Mouse (Mus musculus) CH12.LX (cell line): ENCODE results near the gene Apol9a. TPM values are rescaled to one million over a fixed set of nuclear protein-coding genes. Genes with fewer than 3 reads are reported as not detected.

ENCODE experiments used
- DNase-seq: peaks from one replicate; pipeline ENCODE4 v3.0.0-alpha.2; 2013; ENCODE audit errors: extremely low read depth
- H3K27ac ChIP-seq: 2 replicates; pipeline ENCODE4 v1.5.1; 2012; ENCODE audit warnings: low read depth, mild to moderate bottlenecking, control low read depth, moderate library complexity; ENCODE audit not compliant: insufficient read depth
- H3K27me3 ChIP-seq: replicated peaks from 2 replicates; pipeline ENCODE3; 2012; ENCODE audit warnings: inconsistent platforms
- H3K36me3 ChIP-seq, 2 experiments: replicated peaks in 1 of 2; 2 replicates each; pipeline versions ENCODE3 to v1.6.1; 2012; ENCODE audit warnings: inconsistent platforms in 1 of 2, low read length in 1 of 2, mild to moderate bottlenecking in 1 of 2, mixed read lengths in 1 of 2, moderate library complexity in 1 of 2; ENCODE audit not compliant: control insufficient read depth in 1 of 2, insufficient read depth in 1 of 2
- H3K4me1 ChIP-seq, 2 experiments: 2 replicates each; pipeline ENCODE4 v1.6.1; 2012; ENCODE audit warnings: inconsistent platforms in 1 of 2, moderate library complexity in 1 of 2; ENCODE audit not compliant: insufficient read depth in 2 of 2, control insufficient read depth in 1 of 2
- H3K4me2 ChIP-seq: 2 replicates; pipeline ENCODE4 v1.6.1; 2012; ENCODE audit warnings: low read depth, mild to moderate bottlenecking, control low read depth; ENCODE audit not compliant: poor library complexity, insufficient read depth, severe bottlenecking
- H3K4me3 ChIP-seq, 3 experiments: fragments of 150-350 bp in 1 of 3; sonication (generic) in 1 of 3; replicated peaks in 1 of 3; 2 replicates each; pipeline versions ENCODE3 to v1.5.1; 2011 to 2012; ENCODE audit warnings: low read depth in 2 of 3, low read length in 2 of 3, mild to moderate bottlenecking in 2 of 3, moderate library complexity in 2 of 3, control low read depth in 1 of 3, improper control_type of control experiment in 1 of 3, inconsistent platforms in 1 of 3, mixed read lengths in 1 of 3; ENCODE audit not compliant: poor library complexity in 1 of 3
- H3K79me2 ChIP-seq: replicated peaks from 2 replicates; pipeline ENCODE4 v1.6.1; 2012; ENCODE audit warnings: mild to moderate bottlenecking, moderate library complexity; ENCODE audit not compliant: control insufficient read depth, poor library complexity, insufficient read depth, severe bottlenecking; ENCODE audit errors: extremely low read depth
- H3K9ac ChIP-seq: 2 replicates; pipeline ENCODE4 v1.6.1; 2012; ENCODE audit warnings: low read depth, mild to moderate bottlenecking, control low read depth, moderate library complexity; ENCODE audit not compliant: insufficient read depth
- H3K9me3 ChIP-seq: replicated peaks from 2 replicates; pipeline ENCODE3; 2012; ENCODE audit warnings: low read length, inconsistent platforms, mixed read lengths
- BHLHE40 ChIP-seq: IDR thresholded peaks from 2 replicates; pipeline ENCODE4 v1.6.1; 2011; ENCODE audit warnings: mild to moderate bottlenecking, low read depth, low read length, improper control_type of control experiment
- ELF1 ChIP-seq: IDR thresholded peaks from 2 replicates; pipeline ENCODE4 v1.6.1; 2014; ENCODE audit warnings: low read depth, mild to moderate bottlenecking, inconsistent platforms, low read length, improper control_type of control experiment
- EP300 ChIP-seq: IDR thresholded peaks from 2 replicates; pipeline ENCODE4 v1.6.1; 2011; ENCODE audit warnings: low read length, improper control_type of control experiment
- ETS1 ChIP-seq: conservative IDR thresholded peaks from 2 replicates; pipeline ENCODE4 v1.6.1; 2012; ENCODE audit warnings: low read depth, mild to moderate bottlenecking, inconsistent platforms, low read length, improper control_type of control experiment, moderate library complexity
- GABPA ChIP-seq: IDR thresholded peaks from 2 replicates; pipeline ENCODE4 v1.6.1; 2012; ENCODE audit warnings: low read depth, low read length, improper control_type of control experiment, inconsistent platforms; ENCODE audit not compliant: insufficient replicate concordance
- HCFC1 ChIP-seq: IDR thresholded peaks from 2 replicates; pipeline ENCODE4 v1.6.1; 2012; ENCODE audit warnings: low read depth, mild to moderate bottlenecking, inconsistent platforms, low read length, improper control_type of control experiment
- JUND ChIP-seq: conservative IDR thresholded peaks from 2 replicates; pipeline ENCODE4 v1.6.1; 2011; ENCODE audit warnings: low read depth, low read length, improper control_type of control experiment
- MEF2A ChIP-seq: IDR thresholded peaks from 2 replicates; pipeline ENCODE4 v1.6.1; 2014; ENCODE audit warnings: low read depth, mild to moderate bottlenecking, inconsistent platforms, low read length, improper control_type of control experiment, borderline replicate concordance
- MXI1 ChIP-seq: IDR thresholded peaks from 2 replicates; pipeline ENCODE4 v1.6.1; 2011; ENCODE audit warnings: mild to moderate bottlenecking, low read depth, low read length, improper control_type of control experiment
- NRF1 ChIP-seq: IDR thresholded peaks from 2 replicates; pipeline ENCODE4 v1.6.1; 2014; ENCODE audit warnings: low read depth, mild to moderate bottlenecking, inconsistent platforms, low read length, improper control_type of control experiment, moderate library complexity
- PAX5 ChIP-seq: IDR thresholded peaks from 2 replicates; pipeline ENCODE4 v1.6.1; 2012; ENCODE audit warnings: low read length, inconsistent platforms, mixed read lengths
- RCOR1 ChIP-seq: conservative IDR thresholded peaks from 2 replicates; pipeline ENCODE4 v1.6.1; 2012; ENCODE audit warnings: low read depth, mild to moderate bottlenecking, inconsistent platforms, low read length, improper control_type of control experiment
- SIN3A ChIP-seq: IDR thresholded peaks from 2 replicates; pipeline ENCODE4 v1.6.1; 2012; ENCODE audit warnings: low read length, improper control_type of control experiment, inconsistent platforms
- SMC3 ChIP-seq: IDR thresholded peaks from 2 replicates; pipeline ENCODE4 v1.6.1; 2011; ENCODE audit warnings: low read depth, low read length, improper control_type of control experiment
- TBP ChIP-seq: conservative IDR thresholded peaks from 2 replicates; pipeline ENCODE4 v1.6.1; 2011; ENCODE audit warnings: low read depth, low read length, improper control_type of control experiment
- TCF12 ChIP-seq: IDR thresholded peaks from 2 replicates; pipeline ENCODE4 v1.6.1; 2014; ENCODE audit warnings: low read depth, mild to moderate bottlenecking, inconsistent platforms, low read length, improper control_type of control experiment
- UBTF ChIP-seq: IDR thresholded peaks from 2 replicates; pipeline ENCODE4 v1.6.1; 2012; ENCODE audit warnings: low read depth, mild to moderate bottlenecking, inconsistent platforms, low read length, improper control_type of control experiment, moderate library complexity
- USF2 ChIP-seq: conservative IDR thresholded peaks from 2 replicates; pipeline ENCODE4 v1.6.1; 2011; ENCODE audit warnings: low read depth, low read length, improper control_type of control experiment
- ZC3H11A ChIP-seq: IDR thresholded peaks from 2 replicates; pipeline ENCODE4 v1.6.1; 2012; ENCODE audit warnings: low read depth, mild to moderate bottlenecking, inconsistent platforms, low read length, improper control_type of control experiment
- ZMIZ1 ChIP-seq: IDR thresholded peaks from 2 replicates; pipeline ENCODE4 v1.6.1; 2012; ENCODE audit warnings: low read depth, mild to moderate bottlenecking, inconsistent platforms, low read length, improper control_type of control experiment
- ZNF384 ChIP-seq: IDR thresholded peaks from 2 replicates; pipeline ENCODE4 v1.6.1; 2012; ENCODE audit warnings: low read depth, low read length, improper control_type of control experiment, inconsistent platforms
- dilution Hi-C: fragments of 300-500 bp; cut with MboI; formaldehyde crosslinking; loops from 2 replicates; pipeline ENCODE4 v1.14.3; 2020; ENCODE audit warnings: low sequenced_read_pairs; ENCODE audit not compliant: extremely low pct_unique_long_range_greater_than_20kb, extremely low pct_ligation_motif_present
- in situ Hi-C: fragments of 300-500 bp; cut with MboI; formaldehyde crosslinking; loops from 3 replicates; pipeline ENCODE4 v1.14.3; 2019; ENCODE audit warnings: low sequenced_read_pairs, low pct_ligation_motif_present, low pct_unique_long_range_greater_than_20kb, mixed read lengths
- polyA plus RNA-seq: library from polyadenylated mRNA; unstranded; fragments of >175 nt; gene quantifications from 2 replicates; pipeline ENCODE4 v1.2.1, GENCODE M21; 2012; ENCODE audit warnings: low read depth; ENCODE audit not compliant: insufficient read length
- total RNA-seq, 2 experiments: library from RNA; depleted of rRNA; stranded (reverse); fragments of 300-350 nt in 1 of 2; fragments of >200 nt in 1 of 2; gene quantifications; 2 replicates each; pipeline ENCODE4 v1.2.3; 2012 to 2014

The Apol9a gene
- total and polyA plus RNA-seq, 3 experiments: not detected

- Histone ChIP-seq H3K79me2 (no peaks in the 10 kb centered on the region), H3K4me3 (no peak overlapping the region), H3K27ac (no peak overlapping the region), H3K4me2 (no peak overlapping the region), H3K4me1 (no peaks in the 10 kb centered on the region), H3K27me3 (peaks cover 88% of the 10 kb centered on the region), H3K9ac (no peak overlapping the region), H3K36me3 (no peaks in the 10 kb centered on the region), H3K9me3 (no peaks in the 10 kb centered on the region)
- in situ Hi-C loops (no loop called here), dilution Hi-C loops (no loop called here)
- TF ChIP-seq USF2 (no peak), UBTF (no peak), MEF2A (no peak), SMC3 (no peak), EP300 (no peak), MXI1 (no peak), PAX5 (no peak), JUND (no peak), HCFC1 (no peak), BHLHE40 (no peak), SIN3A (no peak)
- no peak for DNase-seq
Observed at GRCm38 (mm10) chr15:77377419-77377818, 33.5 kb downstream of the Apol9a start.

- Histone ChIP-seq H3K27ac (no peak overlapping the region), H3K9me3 (no peaks in the 10 kb centered on the region), H3K4me3 (no peak overlapping the region), H3K27me3 (peaks cover 85% of the 10 kb centered on the region), H3K4me1 (no peaks in the 10 kb centered on the region), H3K9ac (no peak overlapping the region), H3K4me2 (no peak overlapping the region), H3K79me2 (no peaks in the 10 kb centered on the region), H3K36me3 (no peaks in the 10 kb centered on the region)
- DNase-seq: no peak
- dilution Hi-C loops (no loop called here), in situ Hi-C loops (no loop called here)
- TF ChIP-seq GABPA: no peak
- no peak for TF ChIP-seq ETS1
- no peak for TF ChIP-seq BHLHE40
- no peak for TF ChIP-seq RCOR1
- no peak for TF ChIP-seq TCF12
- no peak for TF ChIP-seq NRF1
- TF ChIP-seq ZC3H11A: no peak
- TF ChIP-seq USF2: no peak
- TF ChIP-seq ZMIZ1: no peak
- TF ChIP-seq TBP: no peak
- no peak for TF ChIP-seq ZNF384
- TF ChIP-seq EP300: no peak
- no peak for TF ChIP-seq ELF1
Observed at GRCm38 (mm10) chr15:77376920-77377319, 34.0 kb downstream of the Apol9a start.
